Mouse (Mus musculus) adrenal gland, adult 18-20 months (tissue): ENCODE data around the gene Papolb. TPM values are rescaled to one million over a fixed set of nuclear protein-coding genes. Genes with fewer than 3 reads are reported as not detected.

Experiments
- DNase-seq, 2 experiments: peaks; one replicate each; pipeline ENCODE4 v3.0.0; 2021 to 2022; ENCODE audit warnings: low spot score in 2 of 2
- total RNA-seq, 2 experiments: library from RNA; stranded (reverse); gene quantifications; 1 replicate in 1 of 2; 2 replicates in 1 of 2; pipeline ENCODE4 v1.2.3; 2021

Papolb gene
- total RNA-seq, 2 experiments from 2014 or later: 0.10 TPM

- DNase-seq: peak in 1 of 2 experiments; percentile 23
Measured at GRCm38 (mm10) chr5:142521195-142521866, 8.5 kb downstream of the Papolb start.

- DNase-seq: no peak
Measured at GRCm38 (mm10) chr5:142520360-142520759, 9.5 kb downstream of the Papolb start.

- DNase-seq: no peak
Measured at GRCm38 (mm10) chr5:142518973-142519372, 10.9 kb downstream of the Papolb start.

GRCm38 (mm10) chr5:142512112-142512511 is 17.8 kb downstream of the Papolb start:
- DNase-seq: no peak

GRCm38 (mm10) chr5:142510061-142510414 is 19.8 kb downstream of the Papolb start:
- DNase-seq: no peak

- DNase-seq: no peak
Measured at GRCm38 (mm10) chr5:142509141-142510060, 20.5 kb downstream of the Papolb start.

GRCm38 (mm10) chr5:142505695-142506423 is 24.0 kb downstream of the Papolb start:
- DNase-seq: peak in 1 of 2 experiments; percentile 23

GRCm38 (mm10) chr5:142504175-142504574 is 25.7 kb downstream of the Papolb start:
- DNase-seq: no peak

GRCm38 (mm10) chr5:142502414-142502813 is 27.5 kb downstream of the Papolb start:
- DNase-seq: peak; percentile 62 to 63

GRCm38 (mm10) chr5:142500918-142501317 is 29.0 kb downstream of the Papolb start:
- DNase-seq: no peak

GRCm38 (mm10) chr5:142498964-142499363 is 30.9 kb downstream of the Papolb start:
- DNase-seq: no peak

- no peak for DNase-seq
Measured at GRCm38 (mm10) chr5:142495321-142496096, 34.4 kb downstream of the Papolb start.

- DNase-seq: no peak
Measured at GRCm38 (mm10) chr5:142493307-142493706, 36.6 kb downstream of the Papolb start.

GRCm38 (mm10) chr5:142489955-142490707 is 39.7 kb downstream of the Papolb start:
- no peak for DNase-seq

GRCm38 (mm10) chr5:142486654-142487053 is 43.2 kb downstream of the Papolb start:
- DNase-seq: no peak

GRCm38 (mm10) chr5:142483581-142483980 is 46.3 kb downstream of the Papolb start:
- no peak for DNase-seq

- no peak for DNase-seq
Measured at GRCm38 (mm10) chr5:142482512-142482911, 47.4 kb downstream of the Papolb start.

- DNase-seq: peak; percentile 76 to 84
Measured at GRCm38 (mm10) chr5:142478829-142479435, 50.9 kb downstream of the Papolb start.

GRCm38 (mm10) chr5:142477866-142478615 is 51.8 kb downstream of the Papolb start:
- no peak for DNase-seq
